Mouse (Mus musculus) limb, embryonic 14.5 days (tissue): Measurements from ENCODE around the gene Slc37a1. TPM values are rescaled to one million over a fixed set of nuclear protein-coding genes. Genes with fewer than 3 reads are reported as not detected.

ENCODE experiments used
- ATAC-seq: fragments of 200-750 bp; cut with Nextera tagmentation; 2 replicates; pipeline ENCODE4 v1.8.0; 2017; ENCODE audit warnings: low read depth, moderate number of reproducible peaks, moderate TSS enrichment; ENCODE audit not compliant: low FRiP score
- DNase-seq: peaks from one replicate; pipeline ENCODE4 v3.0.0-alpha.2; 2015; ENCODE audit warnings: low spot score
- H3K27ac ChIP-seq: fragments of 300-500 bp; sonication (generic); replicated peaks from 2 replicates; pipeline ENCODE4 v1.5.1; 2014; ENCODE audit warnings: low read depth, mild to moderate bottlenecking, low read length, moderate library complexity, mixed read lengths
- H3K27me3 ChIP-seq: fragments of 300-500 bp; sonication (generic); 2 replicates; pipeline ENCODE4 v1.6.1; 2014; ENCODE audit warnings: low read length, mixed read lengths; ENCODE audit not compliant: control insufficient read depth, insufficient read depth
- H3K36me3 ChIP-seq: fragments of 300-500 bp; sonication (generic); 2 replicates; pipeline ENCODE4 v1.6.1; 2014; ENCODE audit warnings: mild to moderate bottlenecking, low read length, moderate library complexity, mixed read lengths; ENCODE audit not compliant: control insufficient read depth, insufficient read depth
- H3K4me1 ChIP-seq: fragments of 300-500 bp; sonication (generic); 2 replicates; pipeline ENCODE4 v1.6.1; 2014; ENCODE audit warnings: antibody characterized with exemption, low read length, mixed read lengths; ENCODE audit not compliant: control insufficient read depth, insufficient read depth
- H3K4me2 ChIP-seq: fragments of 300-500 bp; sonication (generic); replicated peaks from 2 replicates; pipeline ENCODE4 v1.6.1; 2014; ENCODE audit warnings: low read depth, mild to moderate bottlenecking, low read length, moderate library complexity; ENCODE audit not compliant: severe bottlenecking
- H3K4me3 ChIP-seq: fragments of 300-500 bp; sonication (generic); replicated peaks from 2 replicates; pipeline ENCODE4 v1.5.1; 2014; ENCODE audit warnings: low read length
- H3K9ac ChIP-seq: fragments of 300-500 bp; sonication (generic); 2 replicates; pipeline ENCODE4 v1.6.1; 2014; ENCODE audit warnings: mild to moderate bottlenecking, low read depth, low read length, moderate library complexity; ENCODE audit not compliant: severe bottlenecking
- H3K9me3 ChIP-seq: fragments of 300-500 bp; sonication (generic); 2 replicates; pipeline ENCODE4 v1.6.1; 2016; ENCODE audit warnings: low read length; ENCODE audit not compliant: control insufficient read depth
- POLR2A ChIP-seq: fragments of 200-500 bp; IDR thresholded peaks from 2 replicates; pipeline ENCODE4 v1.8.0; 2012; ENCODE audit warnings: inconsistent platforms, mild to moderate bottlenecking, moderate library complexity, borderline replicate concordance; ENCODE audit not compliant: insufficient read depth, insufficient read length; ENCODE audit errors: extremely low read depth
- WGBS: fragments of 180-500 bp; shearing (Covaris S2); extraction: QIAGEN DNeasy Blood & Tissue Kit; methylation state at CpG from one replicate; pipeline ENCODE4 v1.1.7; 2014; 5-methylcytosine and 5-hydroxymethylcytosine counted together
- polyA plus RNA-seq, 2 experiments: library from polyadenylated mRNA; depleted of rRNA in 1 of 2; stranded (reverse) in 1 of 2; unstranded in 1 of 2; fragments of >200 nt; fragmentation: Nextera tagmentation in 1 of 2; extraction: Ambion mirVana in 1 of 2; gene quantifications; 2 replicates each; pipeline versions ENCODE4 v1.2.1 to v1.2.3; 2012 to 2014

Gene Slc37a1
- polyA plus RNA-seq, 2 experiments: 1.6 to 2.4 TPM

DNA sequence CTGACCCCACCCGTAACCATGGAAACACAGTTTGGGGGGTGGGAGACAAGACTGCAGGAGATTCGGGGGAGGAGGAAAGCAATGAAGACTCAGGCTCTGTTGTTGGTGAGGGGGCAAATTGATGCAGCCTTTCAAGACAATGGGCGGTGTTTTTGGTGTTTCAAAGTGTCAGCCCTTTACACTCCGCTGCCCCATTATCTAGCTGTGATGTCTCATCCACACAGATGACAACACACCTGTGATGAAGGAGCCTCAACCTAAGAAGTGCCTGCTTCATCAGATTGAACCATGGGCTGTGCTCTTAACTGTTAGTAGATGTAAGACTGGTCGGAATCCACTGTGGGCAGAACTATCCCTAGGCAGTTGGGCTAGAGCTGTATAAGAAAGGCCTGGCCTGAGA is 22.8 kb upstream of the Slc37a1 start:
- no peak overlapping the region for H3K4me3 ChIP-seq
- H3K4me1 ChIP-seq: no peaks in the 10 kb centered on the region
- no peak overlapping the region for H3K9ac ChIP-seq
- DNase-seq (no peak), ATAC-seq (no peak)
- no peak overlapping the region for H3K4me2 ChIP-seq
- TF ChIP-seq POLR2A: no peak
- H3K36me3 ChIP-seq: no peaks in the 10 kb centered on the region
- no peak overlapping the region for H3K27ac ChIP-seq
- no peaks in the 10 kb centered on the region for H3K27me3 ChIP-seq
- H3K9me3 ChIP-seq: no peaks in the 10 kb centered on the region
- WGBS: 92% methylated on average over 5 of the region's 5 CpGs

- no peak overlapping the region for H3K27ac ChIP-seq
- no peaks in the 10 kb centered on the region for H3K27me3 ChIP-seq
- 52% methylated on average over 6 of the region's 6 CpGs for WGBS
- no peak overlapping the region for H3K4me3 ChIP-seq
- no peaks in the 10 kb centered on the region for H3K9me3 ChIP-seq
- DNase-seq (no peak), ATAC-seq (no peak)
- H3K4me2 ChIP-seq: no peak overlapping the region
- H3K36me3 ChIP-seq: no peaks in the 10 kb centered on the region
- H3K4me1 ChIP-seq: no peaks in the 10 kb centered on the region
- TF ChIP-seq POLR2A: no peak
- no peak overlapping the region for H3K9ac ChIP-seq
Measured at GRCm38 (mm10) chr17:31264372-31264771, 22.2 kb upstream of the Slc37a1 start.

- DNase-seq (no peak), ATAC-seq (no peak)
- no peaks in the 10 kb centered on the region for H3K36me3 ChIP-seq
- 13% methylated on average over 3 of the region's 3 CpGs for WGBS
- H3K4me2 ChIP-seq: no peak overlapping the region
- no peak overlapping the region for H3K4me3 ChIP-seq
- H3K4me1 ChIP-seq: no peaks in the 10 kb centered on the region
- H3K27me3 ChIP-seq: no peaks in the 10 kb centered on the region
- H3K9me3 ChIP-seq: no peaks in the 10 kb centered on the region
- no peak overlapping the region for H3K27ac ChIP-seq
- TF ChIP-seq POLR2A: no peak
- no peak overlapping the region for H3K9ac ChIP-seq
Measured at GRCm38 (mm10) chr17:31265171-31265572, 21.4 kb upstream of the Slc37a1 start.

DNA sequence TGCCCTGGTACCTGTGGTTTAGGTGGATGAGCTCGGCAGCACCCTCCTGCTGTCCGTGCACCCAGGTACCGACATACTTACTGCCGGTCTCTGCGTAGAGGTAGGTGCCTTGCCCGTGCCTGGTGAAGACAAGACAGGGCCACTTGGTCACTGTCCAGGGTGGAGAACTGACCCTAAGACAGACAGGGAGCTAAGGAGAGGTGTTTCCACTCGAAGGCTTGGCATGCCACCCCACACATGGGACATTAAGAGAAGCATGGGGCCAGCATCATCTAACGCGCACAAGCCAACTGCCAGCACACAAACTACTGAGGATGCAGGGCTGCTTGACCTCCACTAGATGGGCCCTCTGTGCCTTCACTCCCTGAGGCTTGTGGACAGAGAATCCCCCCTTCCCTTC is 20.8 kb upstream of the Slc37a1 start:
- H3K36me3 ChIP-seq: no peaks in the 10 kb centered on the region
- no peaks in the 10 kb centered on the region for H3K4me1 ChIP-seq
- H3K27me3 ChIP-seq: no peaks in the 10 kb centered on the region
- H3K27ac ChIP-seq: no peak overlapping the region
- 88% methylated on average over 9 of the region's 9 CpGs for WGBS
- no peak for ATAC-seq
- H3K9ac ChIP-seq: no peak overlapping the region
- H3K4me3 ChIP-seq: no peak overlapping the region
- no peaks in the 10 kb centered on the region for H3K9me3 ChIP-seq
- no peak overlapping the region for H3K4me2 ChIP-seq
- no peak for DNase-seq
- TF ChIP-seq POLR2A: no peak

DNA sequence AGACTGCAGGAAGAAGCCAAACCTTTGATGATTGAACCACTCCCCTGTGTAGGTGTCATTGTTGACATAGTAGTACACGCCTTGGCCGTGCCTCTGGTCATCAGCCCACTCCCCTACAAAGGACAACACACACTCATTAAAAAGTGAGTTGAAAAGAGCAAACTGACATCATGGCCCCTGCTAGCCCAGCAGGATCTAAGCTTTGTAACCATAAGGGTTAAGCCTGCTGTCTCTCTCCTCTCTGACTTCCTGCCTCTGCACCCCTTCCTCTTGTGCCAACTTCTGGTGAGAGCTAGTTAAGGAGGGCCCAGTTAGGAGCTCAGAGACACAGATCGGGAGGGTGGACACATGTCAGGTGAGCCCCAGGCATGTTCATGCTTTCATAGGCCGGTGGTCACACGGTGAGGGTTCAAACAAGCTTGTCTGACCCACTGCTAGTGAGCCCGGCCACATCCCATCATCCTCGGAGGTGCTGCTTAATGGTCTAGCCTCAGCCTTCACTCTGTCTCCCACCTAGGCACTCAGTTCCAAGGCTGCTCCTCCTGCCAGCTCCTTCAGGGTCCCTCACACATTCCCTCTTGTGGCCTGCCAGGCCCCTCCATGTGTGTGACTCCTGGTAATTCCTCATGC is 20.2 kb upstream of the Slc37a1 start:
- H3K27ac ChIP-seq: no peak overlapping the region

More for the DNA sequence above, 20.2 kb upstream of the Slc37a1 start:
- ATAC-seq (no peak), DNase-seq (no peak)
- Histone ChIP-seq H3K27me3 (no peaks in the 10 kb centered on the region), H3K4me1 (no peaks in the 10 kb centered on the region), H3K36me3 (no peaks in the 10 kb centered on the region), H3K9ac (no peak overlapping the region), H3K9me3 (no peaks in the 10 kb centered on the region), H3K4me3 (no peak overlapping the region), H3K4me2 (no peak overlapping the region)
- 71% methylated on average over 7 of the region's 7 CpGs for WGBS
- no peak for TF ChIP-seq POLR2A
